Mouse (Mus musculus) layer of hippocampus, postnatal 25 days (tissue): ENCODE measurements around the gene DXBay18. TPM values are rescaled to one million over a fixed set of nuclear protein-coding genes. Genes with fewer than 3 reads are reported as not detected.
"Not testable (repeated sequence)": the region's sequence is repeated elsewhere in the genome, so short reads cannot be mapped to it uniquely, and the experiment has no call there.

ENCODE experiments used
- DNase-seq, 2 experiments: peaks; one replicate each; pipeline ENCODE4 v3.0.0; 2022; ENCODE audit warnings: mixed read lengths in 2 of 2, low spot score in 1 of 2; ENCODE audit errors: extremely low spot score in 1 of 2
- total RNA-seq, 2 experiments: library from RNA; stranded (reverse); gene quantifications; 2 replicates each; pipeline ENCODE4 v1.2.3; 2021

The DXBay18 gene
- total RNA-seq: 1 to 10 TPM in 1 of 2 experiments, under 1 TPM in 1; 0.63 to 1.3 TPM

DNA sequence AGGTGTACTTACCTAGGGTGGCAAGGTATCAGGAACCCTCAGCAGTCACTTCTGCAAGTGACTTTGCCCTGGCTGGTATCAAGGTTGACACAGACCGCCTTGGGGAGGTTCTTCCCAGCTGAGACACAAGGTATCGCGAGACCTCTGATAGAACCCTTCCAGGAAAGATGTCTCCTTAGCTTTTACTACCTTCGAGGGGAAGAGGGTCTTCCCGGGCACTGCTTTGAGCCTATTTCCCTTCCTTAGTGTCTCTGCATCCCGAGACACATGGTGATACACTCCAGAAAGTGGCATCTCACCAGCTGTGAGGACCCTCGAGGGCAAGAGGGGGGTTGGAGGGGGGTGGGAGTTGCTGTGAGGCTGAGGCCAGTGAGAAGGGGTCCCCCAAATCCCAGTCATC is at the start of gene DXBay18:
TSS of gene DXBay18 (minus strand) at position 101 of the 400 bp plus-strand sequence.
- DNase-seq: not testable (repeated sequence)

DNA sequence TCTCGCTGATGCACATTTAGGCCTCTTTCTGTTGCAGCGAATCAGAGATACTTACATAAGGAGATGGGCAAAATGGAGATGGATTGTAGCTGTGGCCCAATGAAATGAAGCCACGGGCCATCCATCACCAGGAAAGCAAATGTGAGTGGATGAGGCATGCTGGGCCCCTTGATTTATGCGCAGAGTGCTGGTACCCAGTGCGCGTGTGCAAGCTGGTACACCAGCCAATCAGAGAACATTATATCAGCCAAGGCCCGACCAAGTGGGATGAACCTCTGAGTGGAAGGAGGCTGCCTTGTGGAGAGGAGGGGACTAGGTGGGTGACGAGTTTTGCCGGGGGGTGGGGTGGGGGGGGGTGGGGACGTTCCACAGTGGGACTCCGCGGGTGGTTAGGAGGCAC is 42.7 kb upstream of the DXBay18 start, which contains the start of gene Xlr3b:
TSS of gene Xlr3b (plus strand) at position 274 of the 400 bp plus-strand sequence.
- not testable (repeated sequence) for DNase-seq

DNA sequence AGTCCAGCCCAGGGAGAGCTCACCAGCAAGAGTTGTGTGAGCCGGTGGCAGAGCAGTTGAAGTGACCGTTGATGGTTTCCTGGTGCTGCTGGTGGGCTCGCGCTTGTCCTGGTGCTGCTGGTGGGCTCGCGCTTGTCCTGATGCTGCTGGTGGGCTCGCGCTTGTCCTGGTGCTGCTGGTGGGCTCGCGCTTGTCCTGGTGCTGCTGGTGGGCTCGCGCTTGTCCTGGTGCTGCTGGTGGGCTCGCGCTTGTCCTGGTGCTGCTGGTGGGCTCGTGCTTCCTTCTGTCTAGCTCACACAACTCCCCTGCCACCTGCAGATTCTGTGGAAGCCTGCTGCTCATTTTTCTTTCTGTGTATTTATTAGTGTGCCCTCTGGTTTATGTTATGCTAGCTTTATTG is 27.6 kb upstream of the DXBay18 start, which contains the start of gene Spin2d:
TSS of gene Spin2d (minus strand) at position 101 of the 400 bp plus-strand sequence.
- DNase-seq: not testable (repeated sequence)

DNA sequence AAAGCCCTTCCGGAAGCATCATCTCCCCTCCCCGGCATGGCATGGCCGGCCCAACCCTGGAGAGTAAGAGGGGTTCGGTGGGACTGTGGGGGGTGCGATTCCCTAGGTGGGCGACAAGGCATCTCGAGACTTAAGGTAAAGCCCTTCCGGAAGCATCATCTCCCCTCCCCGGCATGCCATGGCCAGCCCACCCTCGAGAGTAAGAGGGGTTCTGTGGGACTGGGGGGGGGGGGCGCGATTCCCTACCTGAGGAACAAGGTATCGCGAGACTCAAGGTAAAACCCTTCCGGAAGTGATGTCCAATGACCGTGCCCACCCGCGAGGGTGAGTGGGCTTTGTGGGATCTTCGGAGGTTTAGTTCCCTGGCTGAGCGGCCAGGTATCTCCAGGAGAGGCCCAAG is 754 bp downstream of the DXBay18 start, which contains the start of gene Xlr5b:
TSS of gene Xlr5b (plus strand) at position 301 of the 400 bp plus-strand sequence.
- DNase-seq: not testable (repeated sequence)

DNA sequence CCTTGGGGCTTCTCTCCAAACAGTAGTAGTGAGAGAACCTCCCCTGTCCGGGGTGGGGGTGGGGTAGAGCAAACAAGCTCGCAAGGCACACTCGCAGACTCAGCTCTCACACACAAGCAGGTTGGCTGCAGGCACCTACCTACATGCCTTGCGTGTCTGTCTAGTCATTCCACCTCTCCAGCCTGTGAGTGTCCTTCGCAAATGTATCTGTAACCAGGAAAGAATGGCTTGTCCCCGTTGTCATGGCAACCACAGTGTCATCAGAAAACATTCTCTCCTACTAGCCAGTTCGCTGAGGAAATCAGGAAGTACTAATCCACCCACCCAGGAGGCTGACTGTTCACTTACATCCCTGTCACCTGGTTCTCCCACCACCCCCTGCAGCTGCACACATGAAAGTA is 6.0 kb downstream of the DXBay18 start:
- not testable (repeated sequence) for DNase-seq

DNA sequence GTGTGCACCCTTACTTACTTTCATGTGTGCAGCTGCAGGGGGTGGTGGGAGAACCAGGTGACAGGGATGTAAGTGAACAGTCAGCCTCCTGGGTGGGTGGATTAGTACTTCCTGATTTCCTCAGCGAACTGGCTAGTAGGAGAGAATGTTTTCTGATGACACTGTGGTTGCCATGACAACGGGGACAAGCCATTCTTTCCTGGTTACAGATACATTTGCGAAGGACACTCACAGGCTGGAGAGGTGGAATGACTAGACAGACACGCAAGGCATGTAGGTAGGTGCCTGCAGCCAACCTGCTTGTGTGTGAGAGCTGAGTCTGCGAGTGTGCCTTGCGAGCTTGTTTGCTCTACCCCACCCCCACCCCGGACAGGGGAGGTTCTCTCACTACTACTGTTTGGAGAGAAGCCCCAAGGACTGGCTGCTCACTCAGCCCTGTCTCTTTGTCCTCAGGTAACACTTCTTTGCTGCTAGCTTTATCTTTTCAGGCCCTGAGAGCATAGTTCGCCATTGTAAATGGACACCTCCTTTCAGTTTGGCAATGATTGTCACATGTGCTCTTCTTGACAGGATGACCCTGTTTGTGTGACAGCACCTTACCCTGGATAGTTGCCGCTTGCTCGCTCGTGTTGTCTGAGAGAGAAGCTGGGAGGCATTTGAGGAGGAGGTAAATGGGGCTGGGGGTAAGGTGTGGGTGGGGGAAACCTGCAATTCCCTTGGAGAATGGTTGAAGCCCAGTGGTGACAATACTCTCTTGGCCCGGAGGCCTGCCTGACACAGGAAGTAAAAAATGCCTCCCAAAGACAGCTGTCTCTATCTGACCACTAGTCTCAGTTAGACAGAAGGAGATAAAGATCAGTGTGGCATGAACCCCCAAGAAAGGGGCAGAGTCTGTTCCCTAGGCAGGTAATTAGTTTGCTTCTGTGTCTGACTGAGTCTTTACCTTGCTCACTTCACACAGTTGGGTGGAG is 26.1 kb downstream of the DXBay18 start:
- DNase-seq: not testable (repeated sequence)

DNA sequence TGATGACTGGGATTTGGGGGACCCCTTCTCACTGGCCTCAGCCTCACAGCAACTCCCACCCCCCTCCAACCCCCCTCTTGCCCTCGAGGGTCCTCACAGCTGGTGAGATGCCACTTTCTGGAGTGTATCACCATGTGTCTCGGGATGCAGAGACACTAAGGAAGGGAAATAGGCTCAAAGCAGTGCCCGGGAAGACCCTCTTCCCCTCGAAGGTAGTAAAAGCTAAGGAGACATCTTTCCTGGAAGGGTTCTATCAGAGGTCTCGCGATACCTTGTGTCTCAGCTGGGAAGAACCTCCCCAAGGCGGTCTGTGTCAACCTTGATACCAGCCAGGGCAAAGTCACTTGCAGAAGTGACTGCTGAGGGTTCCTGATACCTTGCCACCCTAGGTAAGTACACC is 32.5 kb downstream of the DXBay18 start, which contains the start of gene Gm14685:
TSS of gene Gm14685 (plus strand) at position 301 of the 400 bp plus-strand sequence.
- DNase-seq: not testable (repeated sequence)

DNA sequence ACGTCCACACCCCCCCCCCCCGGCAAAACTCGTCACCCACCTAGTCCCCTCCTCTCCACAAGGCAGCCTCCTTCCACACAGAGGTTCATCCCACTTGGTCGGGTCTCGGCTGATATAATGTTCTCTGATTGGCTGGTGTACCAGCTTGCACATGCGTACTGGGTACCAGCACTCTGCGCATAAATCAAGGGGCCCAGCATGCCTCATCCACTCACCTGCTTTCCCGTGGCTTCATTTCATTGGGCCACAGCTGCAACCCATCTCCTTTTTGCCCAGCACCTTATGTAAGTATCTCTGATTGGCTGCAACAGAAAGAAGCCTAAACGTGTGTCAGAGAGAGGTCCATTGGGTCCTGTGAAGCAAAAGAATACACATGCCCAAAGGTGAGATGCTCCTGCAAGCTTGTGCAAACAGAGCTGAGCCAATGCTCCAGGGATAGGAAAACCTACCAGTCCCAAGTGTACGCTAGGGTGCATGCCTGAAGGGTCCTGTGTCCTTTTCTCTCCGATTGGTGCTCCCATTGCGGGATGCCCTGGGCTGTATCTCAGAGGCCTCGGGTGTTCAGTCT is 52.2 kb downstream of the DXBay18 start, which contains the start of gene Xlr3a:
TSS of gene Xlr3a (minus strand) at position 155 of the 568 bp plus-strand sequence.
- DNase-seq: not testable (repeated sequence)

Other genes starting within 250 kb of the DXBay18 start
- 10 to 100 TPM; 49.8 to 55.4 TPM for gene Cetn2, start 231.0 kb downstream of the DXBay18 start, total RNA-seq
- gene Nsdhl, start 230.9 kb downstream of the DXBay18 start, total RNA-seq: 10 to 100 TPM; 23.6 to 27.6 TPM
- gene Zfp185, start 162.1 kb downstream of the DXBay18 start, total RNA-seq: 1 to 10 TPM in 1 of 2 experiments, under 1 TPM in 1; 0.69 to 1.5 TPM
- gene Pnma5, start 112.3 kb downstream of the DXBay18 start, total RNA-seq: under 1 TPM; 0.25 to 0.38 TPM
- 10 to 100 TPM; 15.7 to 25.1 TPM for gene Pnma3, start 84.7 kb downstream of the DXBay18 start, total RNA-seq
- 1 to 10 TPM in 1 of 2 experiments, not detected in 1; 2.7 TPM for gene Xlr4a, start 67.0 kb downstream of the DXBay18 start, total RNA-seq
- gene Xlr3a, start 52.4 kb downstream of the DXBay18 start, total RNA-seq: 1 to 10 TPM; 2.0 to 3.4 TPM
- 1 to 10 TPM; 2.9 to 3.1 TPM for gene Gm14685, start 32.4 kb downstream of the DXBay18 start, total RNA-seq
- not detected for gene Xlr5b, start 654 bp downstream of the DXBay18 start, total RNA-seq
- not detected for gene Spin2d, start 27.5 kb upstream of the DXBay18 start, total RNA-seq
- 10 to 100 TPM in 1 of 2 experiments, 1 to 10 TPM in 1; 5.5 to 14.6 TPM for gene Xlr3b, start 42.8 kb upstream of the DXBay18 start, total RNA-seq
- gene Xlr4b, start 64.9 kb upstream of the DXBay18 start, total RNA-seq: 1 to 10 TPM in 1 of 2 experiments, under 1 TPM in 1; 0.84 to 1.4 TPM
- gene F8a, start 78.8 kb upstream of the DXBay18 start, total RNA-seq: 10 to 100 TPM; 15.0 to 16.0 TPM
- gene Xlr4c, start 93.7 kb upstream of the DXBay18 start, total RNA-seq: 1 to 10 TPM in 1 of 2 experiments, under 1 TPM in 1; 0.37 to 1.4 TPM
- gene Xlr3c, start 115.9 kb upstream of the DXBay18 start, total RNA-seq: under 1 TPM in 1 of 2 experiments, not detected in 1; 0.76 TPM
- not detected for gene Xlr5a, start 143.5 kb upstream of the DXBay18 start, total RNA-seq
- not detected for gene Xlr5c, start 143.5 kb upstream of the DXBay18 start, total RNA-seq
- not detected for gene Gm45015, start 187.4 kb upstream of the DXBay18 start, total RNA-seq
- gene Zfp275, start 193.2 kb upstream of the DXBay18 start, total RNA-seq: 10 to 100 TPM; 11.2 to 12.2 TPM
- gene Gm18336, start 249.3 kb upstream of the DXBay18 start, total RNA-seq: under 1 TPM in 1 of 2 experiments, not detected in 1; 0.16 TPM